17 mouse cellular contexts compared by ENCODE assay signal in genomic region chr4:105192665-105193064, GRCm38 (mm10). TPM values are rescaled to one million over a fixed set of nuclear protein-coding genes. Genes with fewer than 3 reads are reported as not detected.
DNase-seq lines count a peak whose midpoint lies in the region; ATAC-seq and TF ChIP-seq lines count a peak whose summit lies in the region.
"Had no signal": no experiment of that assay in that cellular context is flagged by ENCODE, and none has a peak within 500 bp of the region (broad histone marks: within the 10 kb centered on the region; RNA-seq: fewer than 3 reads in every experiment).

No protein-coding gene starts in this region.

- no peaks in the 10 kb centered on the region for H3K9me3 ChIP-seq in heart, postnatal 0 days (replicated peaks; ENCODE audit: control insufficient read depth, low read length)
- no peaks in the 10 kb centered on the region for H3K9me3 ChIP-seq in heart, embryonic 11.5 days (replicated peaks; ENCODE audit: control insufficient read depth, low read length)
- no peaks in the 10 kb centered on the region for H3K9me3 ChIP-seq in lung, embryonic 16.5 days (ENCODE audit: control insufficient read depth, low read length)
- H3K9me3 ChIP-seq in embryonic facial prominence, embryonic 12.5 days = no peaks in the 10 kb centered on the region
- no peaks in the 10 kb centered on the region for H3K9me3 ChIP-seq in limb, embryonic 13.5 days
- H3K9me3 ChIP-seq: neural tube, embryonic 15.5 days had no signal

- no peak overlapping the region for H3K4me2 ChIP-seq in heart, postnatal 0 days (ENCODE audit: low read depth, low read length)
- H3K4me2 ChIP-seq in heart, embryonic 11.5 days = no peak overlapping the region
- no peak overlapping the region for H3K4me2 ChIP-seq in lung, embryonic 16.5 days (ENCODE audit: low read depth, low read length)
- H3K4me2 ChIP-seq in embryonic facial prominence, embryonic 12.5 days (replicated peaks) = no peak overlapping the region
- H3K4me2 ChIP-seq in limb, embryonic 13.5 days (replicated peaks) = 0 out of 2 replicates have a peak overlapping the region, but pooled peaks have one; percentile 11
- H3K4me2 ChIP-seq: neural tube, embryonic 15.5 days had no signal

- H3K27ac ChIP-seq in heart, postnatal 0 days (ENCODE audit: low read depth) = 0 out of 2 replicates have a peak overlapping the region, but pooled peaks have one; percentile 11
- H3K27ac ChIP-seq in heart, embryonic 11.5 days (ENCODE audit: low read depth, low read length) = no peak overlapping the region
- H3K27ac ChIP-seq in lung, embryonic 16.5 days (ENCODE audit: low read length) = peak overlapping the region; percentile 42; the same call in 1 of the 2 replicates
- H3K27ac ChIP-seq in embryonic facial prominence, embryonic 12.5 days = 0 out of 2 replicates have a peak overlapping the region, but pooled peaks have one; percentile 9
- H3K27ac ChIP-seq in limb, embryonic 13.5 days = no peak overlapping the region
- H3K27ac ChIP-seq: kidney, postnatal 0 days; neural tube, embryonic 15.5 days had no signal

- no peaks in the 10 kb centered on the region for H3K27me3 ChIP-seq in heart, postnatal 0 days (ENCODE audit: control insufficient read depth, insufficient read depth, low read length)
- no peaks in the 10 kb centered on the region for H3K27me3 ChIP-seq in heart, embryonic 11.5 days (ENCODE audit: control insufficient read depth, insufficient read depth, low read length)
- H3K27me3 ChIP-seq in lung, embryonic 16.5 days (ENCODE audit: control insufficient read depth, insufficient read depth, low read depth, low read length) = no peaks in the 10 kb centered on the region
- H3K27me3 ChIP-seq in embryonic facial prominence, embryonic 12.5 days = no peaks in the 10 kb centered on the region
- H3K27me3 ChIP-seq in limb, embryonic 13.5 days = no peaks in the 10 kb centered on the region
- H3K27me3 ChIP-seq: neural tube, embryonic 15.5 days had no signal

- H3K36me3 ChIP-seq in heart, postnatal 0 days (replicated peaks; ENCODE audit: control insufficient read depth, insufficient read depth, low read length) = peaks cover 21% of the 10 kb centered on the region
- 0 out of 2 replicates have a peak, but pooled peaks cover 2% of the 10 kb centered on the region for H3K36me3 ChIP-seq in heart, embryonic 11.5 days (ENCODE audit: control insufficient read depth, insufficient read depth, low read length)
- peaks cover 14% of the 10 kb centered on the region for H3K36me3 ChIP-seq in lung, embryonic 16.5 days (ENCODE audit: control insufficient read depth, insufficient read depth, low read length)
- peaks cover 33% of the 10 kb centered on the region for H3K36me3 ChIP-seq in embryonic facial prominence, embryonic 12.5 days
- H3K36me3 ChIP-seq in limb, embryonic 13.5 days = peaks cover 31% of the 10 kb centered on the region
- H3K36me3 ChIP-seq: neural tube, embryonic 15.5 days had no signal

- 45% methylated on average over 5 of the region's 5 CpGs for WGBS in heart, postnatal 0 days
- 28% methylated on average over 5 of the region's 5 CpGs for WGBS in heart, embryonic 11.5 days (ENCODE audit: insufficient replicate concordance)
- WGBS in lung, embryonic 16.5 days = 7% methylated on average over 5 of the region's 5 CpGs
- 26% methylated on average over 5 of the region's 5 CpGs for WGBS in lung, adult 2 months
- WGBS in embryonic facial prominence, embryonic 12.5 days = 15% methylated on average over 5 of the region's 5 CpGs
- WGBS in limb, embryonic 13.5 days = 24% methylated on average over 5 of the region's 5 CpGs

- H3K4me1 ChIP-seq in heart, postnatal 0 days (ENCODE audit: control insufficient read depth, insufficient read depth) = peaks cover 14% of the 10 kb centered on the region; the same call in 1 of the 2 replicates
- H3K4me1 ChIP-seq in heart, embryonic 11.5 days (ENCODE audit: control insufficient read depth, insufficient read depth, low read length) = 0 out of 2 replicates have a peak, but pooled peaks cover 11% of the 10 kb centered on the region
- peaks cover 47% of the 10 kb centered on the region for H3K4me1 ChIP-seq in lung, embryonic 16.5 days (replicated peaks; ENCODE audit: control insufficient read depth, insufficient read depth, low read length)
- H3K4me1 ChIP-seq in lung, adult 2 months (ENCODE audit: control insufficient read depth, insufficient read depth, low read length) = peaks cover 27% of the 10 kb centered on the region
- peaks cover 41% of the 10 kb centered on the region for H3K4me1 ChIP-seq in embryonic facial prominence, embryonic 12.5 days
- peaks cover 78% of the 10 kb centered on the region for H3K4me1 ChIP-seq in limb, embryonic 13.5 days

- TF ChIP-seq EP300 in heart, postnatal 0 days (IDR thresholded peaks at IDR 0.05; ENCODE audit: low read depth) = no peak

- DNase-seq in heart, postnatal 0 days (ENCODE audit: low spot score) = no peak
- no peak for DNase-seq in lung, adult 2 months
- DNase-seq in cerebellum, postnatal 14 days = no peak
- DNase-seq: adrenal gland, postnatal 14 days; cerebellum, postnatal 25 days; heart, postnatal 4 days; left cerebral cortex, postnatal 4 days; lung, postnatal 10 days had no signal

- no peak for ATAC-seq in heart, postnatal 0 days (ENCODE audit: insufficient read depth, low read depth)
- no peak for ATAC-seq in heart, embryonic 11.5 days (replicated peaks; ENCODE audit: insufficient number of reproducible peaks, low FRiP score, low TSS enrichment)
- ATAC-seq in lung, embryonic 16.5 days (ENCODE audit: low read depth) = peak; percentile 60; the same call in 1 of the 2 replicates
- ATAC-seq in embryonic facial prominence, embryonic 12.5 days (ENCODE audit: insufficient number of reproducible peaks, insufficient read depth, low FRiP score, low TSS enrichment) = no peak
- no peak for ATAC-seq in limb, embryonic 13.5 days (ENCODE audit: low FRiP score, low read depth)
- no peak for ATAC-seq in megakaryocyte-erythroid progenitor cell, adult 5-6 weeks (replicated peaks; ENCODE audit: low FRiP score, low TSS enrichment, poor library complexity, severe bottlenecking)
- ATAC-seq: inflammation-experienced regulatory T-cells, adult 6 months had no signal

- no peak overlapping the region for H3K9ac ChIP-seq in heart, postnatal 0 days (replicated peaks; ENCODE audit: low read depth, low read length)
- no peak overlapping the region for H3K9ac ChIP-seq in heart, embryonic 11.5 days (ENCODE audit: low read depth, low read length)
- H3K9ac ChIP-seq in lung, embryonic 16.5 days (ENCODE audit: low read length) = no peak overlapping the region
- no peak overlapping the region for H3K9ac ChIP-seq in embryonic facial prominence, embryonic 12.5 days
- no peak overlapping the region for H3K9ac ChIP-seq in limb, embryonic 13.5 days
- H3K9ac ChIP-seq: neural tube, embryonic 15.5 days had no signal

- no peak for TF ChIP-seq CTCF in heart, postnatal 0 days (IDR thresholded peaks at IDR 0.05; ENCODE audit: low read depth)
- no peak for TF ChIP-seq CTCF in lung, adult 2 months (IDR thresholded peaks at IDR 0.05; ENCODE audit: insufficient read depth, low read length)

- no peak overlapping the region for H3K4me3 ChIP-seq in heart, postnatal 0 days (ENCODE audit: low read depth, low read length)
- H3K4me3 ChIP-seq in heart, embryonic 11.5 days (ENCODE audit: low read depth, low read length) = no peak overlapping the region
- no peak overlapping the region for H3K4me3 ChIP-seq in lung, embryonic 16.5 days (ENCODE audit: low read length)
- no peak overlapping the region for H3K4me3 ChIP-seq in lung, adult 2 months (replicated peaks; ENCODE audit: extremely low read depth, low read depth, low read length)
- no peak overlapping the region for H3K4me3 ChIP-seq in embryonic facial prominence, embryonic 12.5 days
- H3K4me3 ChIP-seq in limb, embryonic 13.5 days = no peak overlapping the region
- H3K4me3 ChIP-seq: erythroblast, embryonic 14.5 days; neural tube, embryonic 15.5 days had no signal

- no peak for TF ChIP-seq POLR2A in lung, adult 2 months (IDR thresholded peaks at IDR 0.05; ENCODE audit: borderline replicate concordance, extremely low read depth, low read depth, low read length)

RNA-seq across cellular contexts. Expression of gene Plpp3, which starts 35.5 kb away (rescaled TPM):
- 57.0 and 65.5 TPM in 2 replicates for total RNA-seq in heart, postnatal 0 days (2014; rRNA removed; ENCODE audit: low replicate concordance)
- polyA plus RNA-seq in heart, postnatal 0 days (2015; fragmentation: Nextera tagmentation; extraction: Ambion mirVana) = 56.4 and 64.1 TPM in 2 replicates
- 23.8 and 25.7 TPM in 2 replicates for polyA plus RNA-seq in heart, embryonic 11.5 days (2014; fragmentation: Nextera tagmentation; extraction: Ambion mirVana)
- 92.1 and 94.2 TPM in 2 replicates for polyA plus RNA-seq in lung, embryonic 16.5 days (2015; fragmentation: Nextera tagmentation; extraction: Ambion mirVana)
- 170 and 187 TPM in 2 replicates for polyA plus RNA-seq in lung, adult 2 months (2012; rRNA removed)
- 115 TPM in 2 replicates for polyA plus RNA-seq in embryonic facial prominence, embryonic 12.5 days (2016; fragmentation: Nextera tagmentation; extraction: Ambion mirVana)
- 143 and 158 TPM in 2 replicates for polyA plus RNA-seq in limb, embryonic 13.5 days (2015; fragmentation: Nextera tagmentation; extraction: Ambion mirVana)
- 0.47 and 0.94 TPM in 2 replicates for total RNA-seq in megakaryocyte-erythroid progenitor cell, adult 5-6 weeks (2014; fragmentation: Nextera tagmentation)
- 0.72 TPM in 1 of 2 replicates, not detected in the other for total RNA-seq in megakaryocyte-erythroid progenitor cell, adult 5-6 weeks (2017)

Comparison
In these comparisons a context has a peak if more than half of its experiments do, and no peak if none do; other contexts are left out.
1. H3K27ac ChIP-seq: peak in heart, postnatal 0 days (single experiment), lung, embryonic 16.5 days (single experiment) and embryonic facial prominence, embryonic 12.5 days (single experiment); none in heart, embryonic 11.5 days (single experiment) and limb, embryonic 13.5 days (single experiment).